Mouse (Mus musculus): ENCODE results near the gene Itprid1. TPM values are rescaled to one million over a fixed set of nuclear protein-coding genes. Genes with fewer than 3 reads are reported as not detected.

The Itprid1 gene
- polyA plus RNA-seq (2016; fragmentation: Nextera tagmentation; extraction: Ambion mirVana) = 0.04 TPM in 1 of 2 replicates, not detected in the other

DNA sequence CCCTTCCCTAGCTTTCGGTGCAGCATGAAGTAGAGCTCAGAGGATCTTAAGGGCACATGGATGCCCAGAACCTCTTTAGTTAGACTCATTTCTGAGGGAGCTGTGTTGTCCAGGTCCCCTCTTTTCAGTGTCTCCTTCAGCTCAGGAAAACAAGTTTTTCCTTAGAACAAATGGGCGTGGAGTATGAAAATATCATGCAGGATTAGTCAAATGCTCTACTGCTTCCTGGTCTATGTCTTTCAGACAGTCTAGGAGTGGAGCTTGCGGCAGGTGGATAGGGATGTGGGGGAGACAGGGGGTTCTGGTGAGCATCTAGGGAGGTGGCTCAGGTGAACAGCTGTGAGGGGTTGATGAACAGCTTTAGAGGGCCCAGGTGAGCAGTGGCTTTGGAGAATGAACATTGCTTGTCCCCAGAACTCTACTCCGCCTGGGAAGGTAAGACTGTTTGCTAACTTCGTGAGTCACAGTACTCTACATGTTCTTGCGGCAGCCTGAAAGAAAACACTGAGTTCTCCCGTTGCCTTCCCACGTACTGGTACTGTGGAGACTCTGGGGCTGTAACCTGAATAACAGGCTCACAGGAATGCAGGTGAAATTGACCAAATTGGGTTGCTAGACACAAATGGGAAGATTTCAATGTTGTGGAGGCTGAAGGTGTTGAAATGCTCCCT lies at the start of gene Itprid1:
Gene Itprid1 (plus strand): TSS at position 246 of the 671 bp plus-strand sequence.
- no peak within 1 kb of the TSS for H3K27ac ChIP-seq
- no peak for DNase-seq (ENCODE audit: low spot score)
- no peaks in the 10 kb centered on the region for H3K9me3 ChIP-seq (replicated peaks)
- H3K4me1 ChIP-seq = no peaks in the 10 kb centered on the region
- 84% methylated on average over 8 of the region's 8 CpGs for WGBS
- no peaks in the 10 kb centered on the region for H3K27me3 ChIP-seq (ENCODE audit: low read depth, poor library complexity, severe bottlenecking)
- H3K4me3 ChIP-seq = no peak within 1 kb of the TSS
- no peaks in the 10 kb centered on the region for H3K36me3 ChIP-seq

DNA sequence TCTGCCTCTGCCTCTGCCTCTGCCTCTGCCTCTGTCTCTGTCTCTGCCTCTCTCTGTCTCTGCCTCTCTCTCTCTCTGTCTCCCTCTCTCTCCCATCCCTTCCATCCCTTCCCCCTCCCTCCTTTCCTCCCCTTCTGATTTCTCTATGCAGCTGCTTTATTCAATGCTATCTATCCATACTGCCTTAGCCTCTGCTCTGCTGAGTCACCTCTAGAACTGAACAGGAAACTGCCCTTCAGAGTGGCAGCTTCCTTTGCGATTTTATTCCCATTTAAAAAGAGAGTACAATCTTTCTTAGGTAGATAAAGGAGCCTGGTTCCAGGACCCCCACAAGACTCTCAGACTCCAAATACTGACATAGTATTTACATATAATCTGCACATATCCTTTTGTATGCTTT lies 47.1 kb upstream of the Itprid1 start:
- no peak for DNase-seq (ENCODE audit: low spot score)
- Histone ChIP-seq H3K4me1 (peaks cover 6% of the 10 kb centered on the region), H3K27me3 (ENCODE audit: low read depth, poor library complexity, severe bottlenecking) (no peaks in the 10 kb centered on the region), H3K4me3 (no peak overlapping the region), H3K27ac (no peak overlapping the region), H3K36me3 (no peaks in the 10 kb centered on the region), H3K9me3 (replicated peaks) (no peaks in the 10 kb centered on the region)
- WGBS = 89% methylated on average over 1 of the region's 1 CpGs

DNA sequence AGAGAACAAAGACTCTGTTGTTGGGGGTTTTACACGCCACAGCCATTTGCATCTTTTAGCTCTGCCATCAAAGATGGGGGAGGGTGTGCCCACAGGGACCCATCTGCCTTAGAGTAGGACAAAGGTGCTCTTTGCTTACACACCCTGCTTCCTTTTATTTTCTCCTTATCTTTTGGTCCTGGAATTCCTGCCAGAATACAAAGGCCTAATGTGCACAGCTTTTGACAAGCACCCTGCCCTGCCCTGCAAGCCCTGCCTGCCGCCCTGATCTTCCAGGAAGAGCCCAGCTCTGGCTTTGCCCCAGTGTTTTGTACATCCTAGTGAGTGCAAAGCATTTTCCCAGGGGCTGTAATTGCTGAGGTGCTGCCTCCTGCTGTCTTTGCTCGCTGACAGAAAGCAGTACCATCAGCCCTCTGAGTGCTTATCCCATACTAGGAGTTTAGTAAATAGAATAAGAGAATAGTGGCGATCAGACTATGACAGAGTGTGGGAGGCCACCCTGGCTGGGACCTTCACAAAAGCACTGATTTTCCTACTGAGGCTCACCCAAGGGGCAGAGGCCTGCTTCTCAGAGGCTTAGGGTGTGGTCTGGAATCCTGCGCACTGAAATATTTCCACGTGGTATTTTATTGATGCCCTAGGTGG lies 44.7 kb upstream of the Itprid1 start:
- DNase-seq (ENCODE audit: low spot score) = no peak
- 22% methylated on average over 6 of the region's 6 CpGs for WGBS
- Histone ChIP-seq H3K4me1 (peaks cover 6% of the 10 kb centered on the region), H3K36me3 (no peaks in the 10 kb centered on the region), H3K27ac (no peak overlapping the region), H3K9me3 (replicated peaks) (no peaks in the 10 kb centered on the region), H3K27me3 (ENCODE audit: low read depth, poor library complexity, severe bottlenecking) (no peaks in the 10 kb centered on the region), H3K4me3 (no peak overlapping the region)

DNA sequence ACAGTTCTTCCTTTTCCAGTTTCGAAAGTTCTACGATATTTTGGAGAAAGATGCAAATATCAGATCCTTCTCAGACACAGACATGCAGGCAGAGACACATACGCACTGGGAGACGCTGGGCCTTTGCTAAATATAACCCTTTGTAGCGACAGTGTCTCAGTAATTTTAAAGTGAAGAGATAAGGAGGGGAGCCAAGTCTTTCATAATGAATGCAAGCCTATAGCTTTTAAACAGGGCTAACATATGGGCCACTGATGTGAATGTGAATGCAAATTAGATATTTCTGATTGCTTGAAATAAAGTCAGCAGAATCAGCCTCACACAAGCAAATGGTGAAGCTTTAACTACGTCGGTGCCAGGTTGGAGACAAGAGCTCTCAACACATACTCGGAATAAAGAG lies 44.2 kb upstream of the Itprid1 start:
- WGBS = 67% methylated on average over 8 of the region's 8 CpGs
- Histone ChIP-seq H3K36me3 (no peaks in the 10 kb centered on the region), H3K27me3 (ENCODE audit: low read depth, poor library complexity, severe bottlenecking) (no peaks in the 10 kb centered on the region), H3K4me3 (no peak overlapping the region), H3K4me1 (peaks cover 6% of the 10 kb centered on the region), H3K27ac (no peak overlapping the region), H3K9me3 (replicated peaks) (no peaks in the 10 kb centered on the region)
- no peak for DNase-seq (ENCODE audit: low spot score)

DNA sequence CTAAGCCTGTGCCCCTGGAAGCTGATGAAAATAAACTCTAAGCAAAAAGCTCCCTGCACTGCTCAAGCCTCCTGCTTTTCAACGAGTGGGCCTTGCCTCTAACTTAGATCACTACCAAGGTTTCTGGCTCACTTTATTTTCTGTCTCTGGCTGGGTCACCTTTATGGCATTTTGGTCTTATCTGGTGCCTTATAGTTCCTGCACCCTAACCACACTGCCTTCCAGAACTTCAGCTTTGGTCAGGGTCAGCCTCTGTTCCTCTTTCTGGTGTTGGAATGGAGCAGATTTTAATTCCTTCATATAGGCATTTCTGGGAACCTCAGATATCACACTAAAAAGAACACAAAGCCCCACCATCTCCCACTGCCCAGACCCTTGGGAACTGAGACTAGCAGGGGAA lies 34.0 kb upstream of the Itprid1 start:
- Histone ChIP-seq H3K27me3 (ENCODE audit: low read depth, poor library complexity, severe bottlenecking) (no peaks in the 10 kb centered on the region), H3K4me3 (no peak overlapping the region), H3K9me3 (replicated peaks) (no peaks in the 10 kb centered on the region), H3K4me1 (peaks cover 6% of the 10 kb centered on the region), H3K36me3 (no peaks in the 10 kb centered on the region), H3K27ac (no peak overlapping the region)
- no peak for DNase-seq (ENCODE audit: low spot score)
- 73% methylated on average over 1 of the region's 1 CpGs for WGBS

DNA sequence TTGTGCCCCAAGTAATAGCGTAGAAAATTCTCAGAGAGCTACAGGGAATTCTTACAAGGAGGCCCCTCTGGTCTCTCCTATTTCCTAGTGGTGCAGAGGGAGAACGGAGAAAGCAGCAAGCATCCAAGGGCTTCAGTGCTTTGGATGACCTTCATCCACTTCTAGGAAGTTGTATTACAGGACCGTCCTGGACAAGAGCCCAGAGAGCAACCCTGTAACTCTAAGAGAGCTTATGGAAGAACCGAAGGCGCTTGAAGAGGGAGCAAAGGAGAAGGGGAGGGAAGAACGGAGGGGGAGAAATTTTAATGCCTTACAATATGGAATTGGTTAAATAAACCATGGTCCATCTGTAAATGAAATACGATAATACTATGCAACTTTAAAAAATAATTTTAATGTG lies 33.3 kb upstream of the Itprid1 start:
- peaks cover 6% of the 10 kb centered on the region for H3K4me1 ChIP-seq
- H3K36me3 ChIP-seq = no peaks in the 10 kb centered on the region
- H3K9me3 ChIP-seq (replicated peaks) = no peaks in the 10 kb centered on the region
- WGBS = 81% methylated on average over 7 of the region's 7 CpGs
- no peak overlapping the region for H3K4me3 ChIP-seq
- no peak for DNase-seq (ENCODE audit: low spot score)
- no peak overlapping the region for H3K27ac ChIP-seq
- no peaks in the 10 kb centered on the region for H3K27me3 ChIP-seq (ENCODE audit: low read depth, poor library complexity, severe bottlenecking)

DNA sequence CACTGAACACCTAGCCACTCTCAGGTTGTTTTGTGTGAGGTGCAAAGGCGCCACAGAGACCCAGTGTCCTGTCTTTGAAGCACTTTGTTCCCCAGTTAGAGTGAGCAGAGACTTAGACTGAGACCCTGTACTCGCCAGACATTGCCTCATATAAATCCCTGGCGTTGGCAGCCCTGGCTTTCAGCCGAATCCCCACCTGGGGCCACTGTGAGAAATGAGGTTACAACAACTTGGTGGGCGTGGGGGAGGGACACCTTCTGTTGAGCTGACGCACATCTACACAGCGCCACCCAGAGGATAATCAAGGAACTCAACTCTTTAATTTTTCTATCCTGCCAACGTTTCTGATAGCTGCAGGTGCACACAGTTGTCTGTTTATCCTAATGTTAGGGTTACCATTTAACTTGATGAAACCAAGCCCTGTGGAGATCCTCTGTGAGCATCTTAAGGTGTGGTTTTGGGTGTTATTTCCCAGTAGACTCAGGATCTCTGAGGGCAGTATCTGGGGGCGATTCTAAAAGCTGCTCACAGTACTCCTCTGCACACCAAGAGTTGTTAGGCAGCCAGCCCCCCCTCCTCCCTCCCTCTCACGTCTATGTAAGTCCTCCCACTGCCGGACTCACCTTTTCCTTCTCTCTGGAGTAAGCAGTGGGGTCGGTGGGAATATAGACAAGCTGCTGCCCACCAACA lies 32.6 kb upstream of the Itprid1 start:
- peaks cover 6% of the 10 kb centered on the region for H3K4me1 ChIP-seq
- H3K9me3 ChIP-seq (replicated peaks) = no peaks in the 10 kb centered on the region
- H3K4me3 ChIP-seq = no peak overlapping the region
- H3K27me3 ChIP-seq (ENCODE audit: low read depth, poor library complexity, severe bottlenecking) = no peaks in the 10 kb centered on the region
- peak; percentile 37 for DNase-seq (ENCODE audit: low spot score)
- no peaks in the 10 kb centered on the region for H3K36me3 ChIP-seq
- WGBS = 31% methylated on average over 12 of the region's 12 CpGs
- no peak overlapping the region for H3K27ac ChIP-seq

DNA sequence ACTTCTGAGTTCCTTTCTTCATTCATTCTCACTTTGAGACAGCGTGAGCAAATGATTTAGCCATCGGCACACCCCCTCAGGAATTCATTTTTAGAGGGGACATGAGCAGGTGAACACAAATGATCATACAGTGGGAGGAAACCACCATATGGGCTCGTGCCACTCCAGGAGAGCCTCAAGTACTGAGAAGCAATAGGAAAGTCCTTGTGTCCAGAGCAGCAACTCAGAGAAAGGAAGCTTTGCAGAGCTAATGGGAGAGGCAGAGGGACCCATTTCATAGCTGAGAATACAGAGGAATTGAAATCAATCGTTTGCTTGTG lies 32.1 kb upstream of the Itprid1 start:
- Histone ChIP-seq H3K4me1 (peaks cover 6% of the 10 kb centered on the region), H3K36me3 (no peaks in the 10 kb centered on the region), H3K4me3 (no peak overlapping the region), H3K27ac (no peak overlapping the region), H3K9me3 (replicated peaks) (no peaks in the 10 kb centered on the region), H3K27me3 (ENCODE audit: low read depth, poor library complexity, severe bottlenecking) (no peaks in the 10 kb centered on the region)
- WGBS = 88% methylated on average over 4 of the region's 4 CpGs
- DNase-seq (ENCODE audit: low spot score) = no peak

DNA sequence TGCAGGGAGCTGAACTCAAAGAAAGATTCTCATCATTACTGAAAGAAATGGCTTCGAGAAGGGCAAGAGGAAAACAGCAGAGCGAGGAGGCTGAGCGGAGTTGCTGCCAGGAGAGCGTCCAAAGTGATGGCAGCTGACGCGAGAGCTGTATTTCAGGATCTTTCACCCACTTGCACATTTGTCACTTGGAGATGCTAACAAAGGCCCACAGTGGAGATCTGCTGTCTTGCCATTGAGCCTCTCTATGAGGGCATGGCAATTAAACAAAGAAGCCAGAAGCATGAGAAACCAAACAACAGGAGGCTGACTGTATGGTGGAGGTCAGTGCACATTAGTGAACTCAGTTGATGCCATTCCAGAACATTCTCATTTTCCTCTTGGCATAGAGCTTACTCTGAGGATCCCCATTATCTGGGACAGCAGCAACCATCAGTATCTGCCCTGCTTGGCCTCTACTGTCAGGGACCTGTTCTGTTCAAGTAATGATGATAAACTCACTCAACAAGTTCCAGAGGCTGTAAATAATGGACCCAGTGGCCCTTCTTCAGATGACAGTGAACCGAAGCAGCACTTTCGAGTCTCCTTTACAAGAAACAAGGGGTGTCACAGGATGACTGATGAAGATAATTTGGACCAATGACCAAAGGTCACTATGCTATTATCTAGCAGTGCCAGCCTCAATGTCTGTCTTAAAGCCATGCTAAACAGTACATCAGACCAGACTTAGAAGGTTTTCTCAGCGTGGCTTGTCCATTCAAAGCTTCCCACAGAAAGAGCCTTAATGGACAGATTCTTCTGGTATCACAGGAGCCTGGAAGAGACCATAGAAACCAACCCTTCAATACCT lies 31.2 kb upstream of the Itprid1 start:
- Histone ChIP-seq H3K27me3 (ENCODE audit: low read depth, poor library complexity, severe bottlenecking) (no peaks in the 10 kb centered on the region), H3K4me1 (peaks cover 6% of the 10 kb centered on the region), H3K9me3 (replicated peaks) (no peaks in the 10 kb centered on the region), H3K36me3 (no peaks in the 10 kb centered on the region), H3K27ac (no peak overlapping the region), H3K4me3 (no peak overlapping the region)
- DNase-seq (ENCODE audit: low spot score) = no peak
- WGBS = 75% methylated on average over 9 of the region's 9 CpGs

DNA sequence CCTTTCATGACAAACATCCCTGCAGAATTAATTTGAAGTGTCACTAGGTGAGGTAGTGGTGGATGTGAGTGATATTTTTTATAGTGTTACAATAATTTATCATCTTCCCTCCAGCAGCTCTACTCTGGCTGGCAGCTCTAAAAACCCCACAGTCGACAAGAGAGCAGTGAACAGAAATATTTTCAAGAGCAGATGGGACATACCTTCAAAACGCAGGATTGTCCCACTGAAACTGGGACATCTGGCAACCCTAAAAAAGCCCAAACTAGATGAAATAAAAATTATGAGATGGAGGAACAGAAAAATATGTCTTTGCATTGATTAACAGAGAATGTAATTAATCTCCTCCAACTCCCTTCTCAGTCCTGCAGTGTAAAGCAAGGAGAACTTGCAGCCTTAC lies 30.2 kb upstream of the Itprid1 start:
- 89% methylated on average over 2 of the region's 2 CpGs for WGBS
- DNase-seq (ENCODE audit: low spot score) = no peak

DNA sequence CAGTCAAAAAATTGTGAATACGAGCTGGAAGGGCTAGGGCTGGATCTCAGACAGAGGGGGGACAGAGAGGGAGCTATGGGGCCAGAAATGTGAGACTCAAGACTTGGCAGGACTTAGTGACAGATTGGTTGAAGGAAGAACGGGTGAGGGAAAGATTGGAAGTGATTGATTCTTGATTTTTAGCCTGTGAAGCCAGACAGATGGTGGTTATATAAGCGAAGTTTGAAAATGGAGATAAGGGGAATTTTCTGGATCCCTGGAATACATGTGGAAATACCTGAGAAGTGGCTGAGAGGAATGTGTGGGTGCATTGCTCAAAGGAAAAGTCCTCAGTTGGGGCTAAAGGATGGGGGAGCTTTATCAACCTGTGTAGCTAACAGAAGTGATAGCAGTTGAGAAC lies 28.0 kb upstream of the Itprid1 start:
- Histone ChIP-seq H3K4me1 (peaks cover 6% of the 10 kb centered on the region), H3K27me3 (ENCODE audit: low read depth, poor library complexity, severe bottlenecking) (no peaks in the 10 kb centered on the region), H3K4me3 (no peak overlapping the region), H3K9me3 (replicated peaks) (no peaks in the 10 kb centered on the region), H3K36me3 (no peaks in the 10 kb centered on the region), H3K27ac (no peak overlapping the region)
- 82% methylated on average over 3 of the region's 3 CpGs for WGBS
- no peak for DNase-seq (ENCODE audit: low spot score)

More for the DNA sequence above, 30.2 kb upstream of the Itprid1 start:
- Histone ChIP-seq H3K27ac (no peak overlapping the region), H3K36me3 (no peaks in the 10 kb centered on the region), H3K9me3 (replicated peaks) (no peaks in the 10 kb centered on the region), H3K4me1 (peaks cover 6% of the 10 kb centered on the region), H3K27me3 (ENCODE audit: low read depth, poor library complexity, severe bottlenecking) (no peaks in the 10 kb centered on the region), H3K4me3 (no peak overlapping the region)

DNA sequence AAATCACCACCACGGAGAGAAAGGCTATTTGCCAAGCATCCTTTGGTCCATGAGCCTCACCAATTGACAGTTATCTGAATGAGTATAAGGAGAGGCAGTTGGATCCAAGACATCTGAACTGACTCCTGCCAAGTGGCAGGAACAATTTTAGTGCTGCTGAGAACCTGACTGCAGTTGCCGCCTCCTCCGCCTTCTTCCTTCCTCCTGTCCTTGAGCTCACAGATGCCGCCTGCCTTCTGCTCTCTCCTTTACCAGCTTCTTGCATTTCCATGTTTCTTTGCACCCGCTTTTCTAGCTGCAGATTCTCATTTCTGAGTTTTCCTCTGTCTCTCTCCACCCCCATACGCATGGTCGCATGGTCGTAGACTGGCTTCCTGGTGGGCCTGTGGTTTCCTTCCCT lies 25.5 kb upstream of the Itprid1 start:
- no peak for DNase-seq (ENCODE audit: low spot score)

DNA sequence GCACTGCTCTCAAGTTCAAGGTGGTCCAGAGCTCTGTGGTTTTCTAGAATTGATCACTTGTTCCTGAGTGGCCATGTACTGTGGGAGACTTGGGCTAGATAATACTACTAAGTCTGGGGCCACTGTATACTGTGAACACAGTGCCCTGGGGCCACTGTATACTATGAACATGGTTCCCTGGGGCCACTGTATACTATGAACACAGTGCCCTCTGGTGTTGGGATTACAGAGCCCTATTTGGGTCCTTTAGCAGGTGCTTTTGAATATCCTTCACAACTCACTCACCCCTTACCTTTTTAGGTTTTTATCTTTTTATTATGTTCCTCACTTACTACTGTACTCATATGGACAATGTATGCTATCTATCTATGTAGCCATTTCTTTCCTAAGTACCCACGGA lies 24.3 kb upstream of the Itprid1 start:
- DNase-seq (ENCODE audit: low spot score) = no peak
- Histone ChIP-seq H3K4me1 (no peaks in the 10 kb centered on the region), H3K27me3 (ENCODE audit: low read depth, poor library complexity, severe bottlenecking) (no peaks in the 10 kb centered on the region), H3K4me3 (no peak overlapping the region), H3K27ac (no peak overlapping the region), H3K36me3 (no peaks in the 10 kb centered on the region), H3K9me3 (replicated peaks) (no peaks in the 10 kb centered on the region)
- WGBS = 69% methylated on average over 1 of the region's 1 CpGs

More for the DNA sequence above, 25.5 kb upstream of the Itprid1 start:
- 97% methylated on average over 8 of the region's 8 CpGs for WGBS
- H3K9me3 ChIP-seq (replicated peaks) = no peaks in the 10 kb centered on the region
- H3K27ac ChIP-seq = no peak overlapping the region
- H3K4me3 ChIP-seq = no peak overlapping the region
- no peaks in the 10 kb centered on the region for H3K36me3 ChIP-seq
- no peaks in the 10 kb centered on the region for H3K27me3 ChIP-seq (ENCODE audit: low read depth, poor library complexity, severe bottlenecking)
- H3K4me1 ChIP-seq = no peaks in the 10 kb centered on the region

Data from limb, embryonic 10.5 days (tissue).